8 mouse cellular contexts compared by ENCODE assay signal in the genomic region with DNA sequence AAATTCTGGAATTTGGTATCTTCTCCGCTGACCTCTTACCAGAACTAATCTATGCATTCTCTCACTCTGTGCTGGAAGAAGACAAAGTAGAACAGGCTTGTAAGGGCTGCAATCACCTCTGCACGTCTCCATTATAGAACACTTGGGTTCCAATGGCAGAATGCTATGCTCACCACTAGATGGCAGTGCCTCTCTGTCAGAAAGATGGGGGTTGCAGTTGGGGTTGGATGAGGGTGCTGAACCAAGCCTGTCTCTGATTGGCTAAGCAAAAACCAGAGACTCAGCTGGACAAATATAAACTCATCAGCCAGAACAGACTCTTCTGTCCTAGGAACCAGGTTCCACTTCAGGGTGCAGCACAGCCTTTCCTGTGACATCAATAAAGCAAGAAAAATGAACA.
A peak's percentile ranks its signal among the peaks of the same experiment; 100 is the strongest.
DNase-seq lines count a peak whose midpoint lies in the region; ATAC-seq and TF ChIP-seq lines count a peak whose summit lies in the region.
"Not testable (repeated sequence)": the region's sequence is repeated elsewhere in the genome, so short reads cannot be mapped to it uniquely, and the experiment has no call there.

No protein-coding gene starts in this region.

- DNase-seq in CD4-positive, CD25-positive, alpha-beta regulatory T cell, adult 2 months (ENCODE audit: low read depth, low spot score) = peak; percentile 54
- peak; percentile 50 for DNase-seq in ZHBTc4 (ENCODE audit: low read depth, low spot score)
- DNase-seq in cerebellum, postnatal 14 days = peak; percentile 5 to 8
- not testable (repeated sequence) for DNase-seq in heart, adult 2 months
- peak; percentile 40 to 43 for DNase-seq in thymus, postnatal 10 days (ENCODE audit: low spot score in 2 of 2)

- not testable (repeated sequence) for H3K79me2 ChIP-seq in heart, adult 2 months (replicated peaks; ENCODE audit: control insufficient read depth, insufficient read depth, low read length)

- not testable (repeated sequence) for H3K4me2 ChIP-seq in kidney, embryonic 14.5 days (replicated peaks; ENCODE audit: low read depth, low read length); liver, embryonic 16.5 days (ENCODE audit: low read depth, low read length)

- TF ChIP-seq POLR2A in heart, adult 2 months (IDR thresholded peaks at IDR 0.05; ENCODE audit: insufficient read depth, low read depth, low read length) = not testable (repeated sequence)

- H3K9ac ChIP-seq in heart, adult 2 months (ENCODE audit: low read depth, low read length); kidney, embryonic 14.5 days (ENCODE audit: low read depth, low read length); liver, embryonic 16.5 days (ENCODE audit: low read depth, low read length): not testable (repeated sequence)

- WGBS in heart, adult 2 months = 39% methylated on average over 2 of the region's 2 CpGs
- WGBS in kidney, embryonic 14.5 days = 40% methylated on average over 2 of the region's 2 CpGs
- WGBS in liver, embryonic 16.5 days (ENCODE audit: insufficient replicate concordance) = 21% methylated on average over 2 of the region's 2 CpGs

- not testable (repeated sequence) for H3K4me1 ChIP-seq in heart, adult 2 months (ENCODE audit: control insufficient read depth, insufficient read depth, low read length); kidney, embryonic 14.5 days (ENCODE audit: control insufficient read depth, insufficient read depth, low read length); liver, embryonic 16.5 days (ENCODE audit: control insufficient read depth, low read depth, low read length)

- peak; percentile 46; the same call in 1 of the 2 replicates for ATAC-seq in kidney, embryonic 14.5 days (ENCODE audit: low FRiP score, low TSS enrichment)
- ATAC-seq in liver, embryonic 16.5 days (ENCODE audit: low read depth) = 0 out of 2 replicates have a peak, but pooled peaks have one; percentile 35
- ATAC-seq in monocyte, adult 5-6 weeks (replicated peaks; ENCODE audit: insufficient number of reproducible peaks, low FRiP score, low TSS enrichment, poor library complexity, severe bottlenecking) = 0 out of 2 replicates have a peak, but pooled peaks have one; percentile 43

- TF ChIP-seq CTCF in heart, adult 2 months (IDR thresholded peaks at IDR 0.05) = peak; percentile 47

- intact Hi-C loops in heart, adult 2 months (cut with DNase I) = not testable (repeated sequence)

- H3K27me3 ChIP-seq in heart, adult 2 months (ENCODE audit: control insufficient read depth, insufficient read depth, low read length); kidney, embryonic 14.5 days (ENCODE audit: control insufficient read depth, insufficient read depth, low read length); liver, embryonic 16.5 days (ENCODE audit: control insufficient read depth, insufficient read depth, low read depth, low read length): not testable (repeated sequence)

- not testable (repeated sequence) for H3K27ac ChIP-seq in heart, adult 2 months; kidney, embryonic 14.5 days (ENCODE audit: low read depth, low read length); liver, embryonic 16.5 days (ENCODE audit: low read length)

- not testable (repeated sequence) for H3K36me3 ChIP-seq in heart, adult 2 months (ENCODE audit: control insufficient read depth, insufficient read depth, low read length); kidney, embryonic 14.5 days (ENCODE audit: control insufficient read depth, insufficient read depth, low read length); liver, embryonic 16.5 days (ENCODE audit: control insufficient read depth, insufficient read depth)

- TF ChIP-seq EP300 in heart, adult 2 months (IDR thresholded peaks at IDR 0.05; ENCODE audit: insufficient read depth, low read depth, low read length) = not testable (repeated sequence)

- not testable (repeated sequence) for H3K4me3 ChIP-seq in heart, adult 2 months; kidney, embryonic 14.5 days (ENCODE audit: low read length); liver, embryonic 16.5 days (ENCODE audit: low read depth, low read length)

- H3K9me3 ChIP-seq in kidney, embryonic 14.5 days (ENCODE audit: control insufficient read depth, low read length); liver, embryonic 16.5 days (replicated peaks; ENCODE audit: control insufficient read depth, low read length): not testable (repeated sequence)
